Mouse (Mus musculus): ENCODE measurements around the gene Dlk2. TPM values are rescaled to one million over a fixed set of nuclear protein-coding genes. Genes with fewer than 3 reads are reported as not detected.
A peak's percentile ranks its signal among the peaks of the same experiment; 100 is the strongest.

The Dlk2 gene
- polyA plus RNA-seq, 1 experiment from 2014 or later: 1.7 TPM

DNA sequence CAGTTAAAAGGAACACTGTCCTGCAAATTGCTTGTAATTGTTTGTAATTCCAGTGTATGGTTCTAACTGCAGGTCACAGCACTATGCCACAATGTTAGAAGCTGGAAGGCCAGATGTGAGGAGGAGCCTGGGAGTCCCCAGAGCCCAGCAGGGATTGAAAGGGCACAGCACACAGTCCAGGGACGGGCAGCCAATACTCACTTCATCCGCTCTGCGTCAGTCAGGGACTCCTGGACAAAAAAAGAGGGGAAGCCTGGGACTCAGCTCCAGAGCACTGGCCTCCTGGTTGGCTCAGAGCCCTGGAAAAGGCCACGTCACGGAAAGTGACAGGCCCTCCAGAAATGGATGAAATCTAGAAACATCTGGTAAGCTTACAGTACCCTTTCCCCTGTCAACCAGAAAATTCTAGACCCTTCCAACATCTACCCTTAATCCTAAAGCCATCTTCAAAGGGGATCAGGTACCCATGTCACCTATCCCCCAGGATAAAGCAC is 35.0 kb upstream of the Dlk2 start:
- 83% methylated on average over 5 of the region's 5 CpGs for WGBS
- Histone ChIP-seq H3K4me2 (no peak overlapping the region), H3K9ac (no peak overlapping the region), H3K4me1 (peaks cover 9% of the 10 kb centered on the region; the same call in 1 of the 2 replicates), H3K36me3 (peaks cover 82% of the 10 kb centered on the region), H3K9me3 (no peaks in the 10 kb centered on the region), H3K27ac (no peak overlapping the region), H3K27me3 (no peaks in the 10 kb centered on the region), H3K4me3 (no peak overlapping the region)
- no peak for ATAC-seq (ENCODE audit: borderline replicate concordance, extremely low read depth, low FRiP score, low TSS enrichment)

GRCm38 (mm10) chr17:46265502-46265901 is 31.7 kb upstream of the Dlk2 start:
- Histone ChIP-seq H3K4me2 (no peak overlapping the region), H3K9me3 (no peaks in the 10 kb centered on the region), H3K4me3 (no peak overlapping the region), H3K27ac (peak overlapping the region; percentile 84), H3K9ac (no peak overlapping the region), H3K27me3 (no peaks in the 10 kb centered on the region), H3K36me3 (peaks cover 59% of the 10 kb centered on the region), H3K4me1 (peaks cover 17% of the 10 kb centered on the region)
- 85% methylated on average over 12 of the region's 12 CpGs for WGBS
- no peak for ATAC-seq (ENCODE audit: borderline replicate concordance, extremely low read depth, low FRiP score, low TSS enrichment)

DNA sequence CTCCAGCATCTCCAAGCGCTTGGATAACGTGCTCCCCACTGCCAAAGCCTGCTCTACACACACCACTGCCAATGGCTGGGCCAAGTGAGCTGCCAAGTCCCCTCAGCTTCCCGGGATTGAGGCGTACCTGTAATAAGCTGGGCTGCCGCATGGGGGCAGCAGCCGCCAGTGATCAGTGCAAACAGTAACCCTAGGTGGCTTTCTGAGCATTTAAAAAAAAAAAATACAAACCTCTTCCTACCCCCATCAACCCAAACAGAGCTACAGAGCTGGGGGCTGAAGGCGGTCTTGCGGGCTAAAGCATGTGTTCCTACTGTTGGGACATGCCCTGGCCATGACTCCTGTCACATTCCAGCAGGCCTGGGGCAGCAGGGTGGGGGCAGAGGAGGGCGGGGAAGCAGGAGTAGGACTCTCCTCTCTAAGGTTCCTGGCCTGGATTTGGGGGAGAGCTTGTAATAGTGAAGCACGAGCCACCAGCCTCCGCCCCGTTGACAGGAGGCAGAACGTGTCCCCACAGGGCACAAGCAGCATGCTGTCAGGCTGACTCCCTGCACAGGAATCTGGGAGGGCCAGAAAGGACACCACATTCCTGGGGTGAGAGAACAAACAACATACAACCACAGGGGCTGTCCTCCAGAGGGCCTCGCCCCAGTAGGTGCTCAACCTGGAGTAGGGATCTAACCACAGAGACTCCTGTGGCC is 31.2 kb upstream of the Dlk2 start:
- H3K9me3 ChIP-seq: no peaks in the 10 kb centered on the region
- no peak overlapping the region for H3K9ac ChIP-seq
- no peak overlapping the region for H3K4me3 ChIP-seq
- H3K36me3 ChIP-seq: peaks cover 59% of the 10 kb centered on the region
- 20% methylated on average over 14 of the region's 14 CpGs for WGBS
- H3K4me2 ChIP-seq: no peak overlapping the region
- no peaks in the 10 kb centered on the region for H3K27me3 ChIP-seq
- H3K4me1 ChIP-seq: peaks cover 17% of the 10 kb centered on the region
- ATAC-seq (ENCODE audit: borderline replicate concordance, extremely low read depth, low FRiP score, low TSS enrichment): peak; percentile 77
- H3K27ac ChIP-seq: peak overlapping the region; percentile 84

DNA sequence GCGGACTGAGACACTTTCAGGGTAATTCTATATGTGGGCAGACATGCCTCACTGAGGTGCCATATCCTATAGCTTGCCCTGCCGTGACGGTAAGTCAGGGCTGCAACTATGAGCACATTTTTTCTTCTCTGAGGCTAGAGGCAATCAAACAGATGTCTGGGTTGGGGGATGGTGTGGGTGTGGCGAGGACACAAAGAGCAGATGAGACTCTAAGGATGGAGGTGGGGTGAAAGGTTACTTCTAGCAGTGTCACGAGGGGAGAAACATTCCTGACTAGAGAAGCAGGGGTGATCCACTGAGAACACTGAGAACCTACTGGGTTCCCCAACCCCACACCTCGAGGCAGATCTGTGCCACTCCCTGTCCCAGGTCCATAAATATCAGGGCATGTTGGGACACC is 30.2 kb upstream of the Dlk2 start:
- no peak overlapping the region for H3K4me2 ChIP-seq
- H3K4me3 ChIP-seq: no peak overlapping the region
- H3K9me3 ChIP-seq: no peaks in the 10 kb centered on the region
- WGBS: 57% methylated on average over 6 of the region's 6 CpGs
- H3K9ac ChIP-seq: no peak overlapping the region
- no peak for ATAC-seq (ENCODE audit: borderline replicate concordance, extremely low read depth, low FRiP score, low TSS enrichment)
- H3K27me3 ChIP-seq: no peaks in the 10 kb centered on the region
- peaks cover 17% of the 10 kb centered on the region for H3K4me1 ChIP-seq
- peaks cover 59% of the 10 kb centered on the region for H3K36me3 ChIP-seq
- peak overlapping the region; percentile 84 for H3K27ac ChIP-seq

- Histone ChIP-seq H3K27me3 (no peaks in the 10 kb centered on the region), H3K9me3 (no peaks in the 10 kb centered on the region), H3K4me1 (peaks cover 17% of the 10 kb centered on the region), H3K36me3 (peaks cover 56% of the 10 kb centered on the region), H3K4me2 (no peak overlapping the region), H3K4me3 (no peak overlapping the region), H3K27ac (no peak overlapping the region), H3K9ac (no peak overlapping the region)
- WGBS: 69% methylated on average over 7 of the region's 7 CpGs
- no peak for ATAC-seq (ENCODE audit: borderline replicate concordance, extremely low read depth, low FRiP score, low TSS enrichment)
Observed at GRCm38 (mm10) chr17:46267511-46267910, 29.7 kb upstream of the Dlk2 start.

DNA sequence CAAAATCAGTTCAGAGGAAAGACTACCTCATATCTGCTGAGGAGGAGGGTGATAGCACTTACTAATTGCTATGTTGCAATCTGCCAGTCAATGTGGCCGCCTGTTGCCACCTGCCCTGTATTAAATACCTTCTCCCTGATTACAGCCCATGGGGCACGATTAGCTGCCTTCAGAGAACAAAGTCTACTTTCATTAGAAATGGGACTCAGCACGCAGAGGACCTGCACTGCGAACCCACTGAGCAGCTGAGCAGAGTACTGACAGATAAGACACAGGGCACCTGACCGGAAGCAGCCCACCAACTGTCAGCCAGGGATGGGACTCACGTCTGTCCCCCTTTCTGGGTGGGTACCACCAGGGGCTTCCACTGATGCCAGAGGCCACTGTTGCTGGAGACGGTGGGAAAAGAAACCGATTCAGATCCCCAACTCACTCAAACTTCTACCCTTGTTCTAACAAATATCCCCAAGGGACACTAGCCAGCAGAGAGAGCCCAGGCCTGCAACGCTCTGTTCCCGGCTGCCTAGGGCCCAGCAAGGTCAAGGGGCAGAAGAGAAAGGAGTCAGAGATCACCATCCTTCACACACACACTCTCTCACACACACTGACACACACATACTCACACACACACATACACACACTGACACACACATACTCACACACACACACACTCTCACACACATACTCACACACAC is 29.0 kb upstream of the Dlk2 start:
- no peaks in the 10 kb centered on the region for H3K27me3 ChIP-seq
- H3K9ac ChIP-seq: no peak overlapping the region
- no peak overlapping the region for H3K4me3 ChIP-seq
- H3K27ac ChIP-seq: no peak overlapping the region
- H3K4me1 ChIP-seq: peaks cover 17% of the 10 kb centered on the region
- H3K4me2 ChIP-seq: no peak overlapping the region
- H3K9me3 ChIP-seq: no peaks in the 10 kb centered on the region
- ATAC-seq (ENCODE audit: borderline replicate concordance, extremely low read depth, low FRiP score, low TSS enrichment): no peak
- peaks cover 49% of the 10 kb centered on the region for H3K36me3 ChIP-seq
- WGBS: 76% methylated on average over 10 of the region's 10 CpGs

GRCm38 (mm10) chr17:46269771-46270534 is 27.3 kb upstream of the Dlk2 start:
- Histone ChIP-seq H3K27ac (no peak overlapping the region), H3K36me3 (peaks cover 36% of the 10 kb centered on the region), H3K27me3 (no peaks in the 10 kb centered on the region), H3K4me3 (no peak overlapping the region), H3K4me2 (no peak overlapping the region), H3K9me3 (no peaks in the 10 kb centered on the region), H3K4me1 (peaks cover 17% of the 10 kb centered on the region), H3K9ac (no peak overlapping the region)
- WGBS: 71% methylated on average over 19 of the region's 19 CpGs
- no peak for ATAC-seq (ENCODE audit: borderline replicate concordance, extremely low read depth, low FRiP score, low TSS enrichment)

- Histone ChIP-seq H3K4me3 (no peak overlapping the region), H3K4me2 (no peak overlapping the region), H3K4me1 (peaks cover 10% of the 10 kb centered on the region), H3K9ac (no peak overlapping the region), H3K27me3 (no peaks in the 10 kb centered on the region), H3K36me3 (peaks cover 39% of the 10 kb centered on the region), H3K9me3 (no peaks in the 10 kb centered on the region), H3K27ac (no peak overlapping the region)
- WGBS: 85% methylated on average over 2 of the region's 2 CpGs
- no peak for ATAC-seq (ENCODE audit: borderline replicate concordance, extremely low read depth, low FRiP score, low TSS enrichment)
Observed at GRCm38 (mm10) chr17:46272058-46272457, 25.2 kb upstream of the Dlk2 start.

- Histone ChIP-seq H3K9ac (no peak overlapping the region), H3K36me3 (peaks cover 41% of the 10 kb centered on the region), H3K9me3 (no peaks in the 10 kb centered on the region), H3K27me3 (no peaks in the 10 kb centered on the region), H3K4me2 (no peak overlapping the region), H3K4me1 (peaks cover 5% of the 10 kb centered on the region), H3K27ac (no peak overlapping the region), H3K4me3 (no peak overlapping the region)
- WGBS: 76% methylated on average over 5 of the region's 5 CpGs
- ATAC-seq (ENCODE audit: borderline replicate concordance, extremely low read depth, low FRiP score, low TSS enrichment): no peak
Observed at GRCm38 (mm10) chr17:46272675-46273074, 24.5 kb upstream of the Dlk2 start.

DNA sequence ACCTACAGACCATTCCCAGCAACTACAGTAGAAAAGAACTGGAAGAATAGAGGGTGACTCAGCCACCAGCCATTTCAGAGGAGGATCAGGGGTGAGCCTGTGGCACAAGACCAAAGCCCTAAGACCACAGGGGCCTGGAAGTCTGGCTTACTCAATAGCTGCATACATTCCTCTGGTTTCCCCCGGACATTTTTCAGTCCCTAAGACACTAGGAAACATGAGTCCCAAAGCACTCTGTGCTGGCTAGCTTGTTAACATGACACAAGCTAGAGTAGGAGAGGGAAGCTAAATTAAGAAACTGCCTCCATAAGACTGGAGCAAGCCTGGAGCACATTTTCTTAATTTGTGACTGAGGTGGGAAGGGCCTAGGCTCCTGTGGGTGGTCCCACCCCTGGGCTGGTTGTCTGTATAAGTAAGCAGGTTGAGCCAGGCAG is 23.4 kb upstream of the Dlk2 start:
- Histone ChIP-seq H3K9ac (no peak overlapping the region), H3K4me2 (no peak overlapping the region), H3K27me3 (no peaks in the 10 kb centered on the region), H3K36me3 (peaks cover 50% of the 10 kb centered on the region), H3K27ac (no peak overlapping the region), H3K4me3 (no peak overlapping the region), H3K4me1 (peaks cover 5% of the 10 kb centered on the region), H3K9me3 (no peaks in the 10 kb centered on the region)
- ATAC-seq (ENCODE audit: borderline replicate concordance, extremely low read depth, low FRiP score, low TSS enrichment): no peak
- 62% methylated on average over 1 of the region's 1 CpGs for WGBS

GRCm38 (mm10) chr17:46274465-46274864 is 22.8 kb upstream of the Dlk2 start:
- Histone ChIP-seq H3K27ac (no peak overlapping the region), H3K9ac (no peak overlapping the region), H3K4me1 (peaks cover 5% of the 10 kb centered on the region)

GRCm38 (mm10) chr17:46275034-46275433 is 22.2 kb upstream of the Dlk2 start:
- no peak overlapping the region for H3K9ac ChIP-seq
- 80% methylated on average over 6 of the region's 6 CpGs for WGBS

More at GRCm38 (mm10) chr17:46274465-46274864, 22.8 kb upstream of the Dlk2 start:
- no peak overlapping the region for H3K4me2 ChIP-seq
- no peaks in the 10 kb centered on the region for H3K9me3 ChIP-seq
- no peak overlapping the region for H3K4me3 ChIP-seq
- no peaks in the 10 kb centered on the region for H3K27me3 ChIP-seq
- peaks cover 57% of the 10 kb centered on the region for H3K36me3 ChIP-seq
- no peak for ATAC-seq (ENCODE audit: borderline replicate concordance, extremely low read depth, low FRiP score, low TSS enrichment)
- 65% methylated on average over 6 of the region's 6 CpGs for WGBS

More at GRCm38 (mm10) chr17:46275034-46275433, 22.2 kb upstream of the Dlk2 start:
- H3K36me3 ChIP-seq: peaks cover 59% of the 10 kb centered on the region
- H3K4me1 ChIP-seq: peaks cover 2% of the 10 kb centered on the region
- no peaks in the 10 kb centered on the region for H3K9me3 ChIP-seq
- no peak for ATAC-seq (ENCODE audit: borderline replicate concordance, extremely low read depth, low FRiP score, low TSS enrichment)
- no peak overlapping the region for H3K4me2 ChIP-seq
- H3K27me3 ChIP-seq: no peaks in the 10 kb centered on the region
- no peak overlapping the region for H3K27ac ChIP-seq
- no peak overlapping the region for H3K4me3 ChIP-seq

Data from lung, embryonic 15.5 days (tissue).